Mouse (Mus musculus) CH12.LX (cell line): ENCODE results near the gene Cnnm2. TPM values are rescaled to one million over a fixed set of nuclear protein-coding genes. Genes with fewer than 3 reads are reported as not detected.

ENCODE experiments used
- DNase-seq: peaks from one replicate; pipeline ENCODE4 v3.0.0-alpha.2; 2013; ENCODE audit errors: extremely low read depth
- H3K27ac ChIP-seq: 2 replicates; pipeline ENCODE4 v1.5.1; 2012; ENCODE audit warnings: low read depth, mild to moderate bottlenecking, control low read depth, moderate library complexity; ENCODE audit not compliant: insufficient read depth
- H3K27me3 ChIP-seq: replicated peaks from 2 replicates; pipeline ENCODE3; 2012; ENCODE audit warnings: inconsistent platforms
- H3K36me3 ChIP-seq, 2 experiments: replicated peaks in 1 of 2; 2 replicates each; pipeline versions ENCODE3 to v1.6.1; 2012; ENCODE audit warnings: inconsistent platforms in 1 of 2, low read length in 1 of 2, mild to moderate bottlenecking in 1 of 2, mixed read lengths in 1 of 2, moderate library complexity in 1 of 2; ENCODE audit not compliant: control insufficient read depth in 1 of 2, insufficient read depth in 1 of 2
- H3K4me1 ChIP-seq, 2 experiments: 2 replicates each; pipeline ENCODE4 v1.6.1; 2012; ENCODE audit warnings: inconsistent platforms in 1 of 2, moderate library complexity in 1 of 2; ENCODE audit not compliant: insufficient read depth in 2 of 2, control insufficient read depth in 1 of 2
- H3K4me2 ChIP-seq: 2 replicates; pipeline ENCODE4 v1.6.1; 2012; ENCODE audit warnings: low read depth, mild to moderate bottlenecking, control low read depth; ENCODE audit not compliant: poor library complexity, insufficient read depth, severe bottlenecking
- H3K4me3 ChIP-seq, 3 experiments: fragments of 150-350 bp in 1 of 3; sonication (generic) in 1 of 3; replicated peaks in 1 of 3; 2 replicates each; pipeline versions ENCODE3 to v1.5.1; 2011 to 2012; ENCODE audit warnings: low read depth in 2 of 3, low read length in 2 of 3, mild to moderate bottlenecking in 2 of 3, moderate library complexity in 2 of 3, control low read depth in 1 of 3, improper control_type of control experiment in 1 of 3, inconsistent platforms in 1 of 3, mixed read lengths in 1 of 3; ENCODE audit not compliant: poor library complexity in 1 of 3
- H3K79me2 ChIP-seq: replicated peaks from 2 replicates; pipeline ENCODE4 v1.6.1; 2012; ENCODE audit warnings: mild to moderate bottlenecking, moderate library complexity; ENCODE audit not compliant: control insufficient read depth, poor library complexity, insufficient read depth, severe bottlenecking; ENCODE audit errors: extremely low read depth
- H3K9ac ChIP-seq: 2 replicates; pipeline ENCODE4 v1.6.1; 2012; ENCODE audit warnings: low read depth, mild to moderate bottlenecking, control low read depth, moderate library complexity; ENCODE audit not compliant: insufficient read depth
- H3K9me3 ChIP-seq: replicated peaks from 2 replicates; pipeline ENCODE3; 2012; ENCODE audit warnings: low read length, inconsistent platforms, mixed read lengths
- BHLHE40 ChIP-seq: IDR thresholded peaks from 2 replicates; pipeline ENCODE4 v1.6.1; 2011; ENCODE audit warnings: mild to moderate bottlenecking, low read depth, low read length, improper control_type of control experiment
- CTCF ChIP-seq, 2 experiments: IDR thresholded peaks in 1 of 2; conservative IDR thresholded peaks in 1 of 2; 2 replicates each; pipeline ENCODE4 v1.5.1; 2011 to 2012; ENCODE audit warnings: low read depth in 2 of 2, low read length in 2 of 2, improper control_type of control experiment in 1 of 2, inconsistent platforms in 1 of 2, mild to moderate bottlenecking in 1 of 2, moderate library complexity in 1 of 2
- E2F4 ChIP-seq: IDR thresholded peaks from 2 replicates; pipeline ENCODE4 v1.6.1; 2011; ENCODE audit warnings: low read depth, low read length, improper control_type of control experiment; ENCODE audit not compliant: insufficient replicate concordance
- ELF1 ChIP-seq: IDR thresholded peaks from 2 replicates; pipeline ENCODE4 v1.6.1; 2014; ENCODE audit warnings: low read depth, mild to moderate bottlenecking, inconsistent platforms, low read length, improper control_type of control experiment
- EP300 ChIP-seq: IDR thresholded peaks from 2 replicates; pipeline ENCODE4 v1.6.1; 2011; ENCODE audit warnings: low read length, improper control_type of control experiment
- JUN ChIP-seq: IDR thresholded peaks from 2 replicates; pipeline ENCODE4 v1.6.1; 2011; ENCODE audit warnings: low read depth, mild to moderate bottlenecking, low read length, improper control_type of control experiment, moderate library complexity; ENCODE audit not compliant: insufficient read depth
- KAT2A ChIP-seq: IDR thresholded peaks from 2 replicates; pipeline ENCODE4 v1.6.1; 2012; ENCODE audit warnings: low read length, improper control_type of control experiment, inconsistent platforms; ENCODE audit not compliant: insufficient replicate concordance
- MAFK ChIP-seq: IDR thresholded peaks from 2 replicates; pipeline ENCODE4 v1.6.1; 2011; ENCODE audit warnings: low read length, improper control_type of control experiment; ENCODE audit not compliant: insufficient replicate concordance
- MAX ChIP-seq: IDR thresholded peaks from 2 replicates; pipeline ENCODE4 v1.6.1; 2011; ENCODE audit warnings: low read length, improper control_type of control experiment
- NELFE ChIP-seq: IDR thresholded peaks from 2 replicates; pipeline ENCODE4 v1.6.1; 2011; ENCODE audit warnings: low read depth, low read length, improper control_type of control experiment
- NRF1 ChIP-seq: IDR thresholded peaks from 2 replicates; pipeline ENCODE4 v1.6.1; 2014; ENCODE audit warnings: low read depth, mild to moderate bottlenecking, inconsistent platforms, low read length, improper control_type of control experiment, moderate library complexity
- PAX5 ChIP-seq: IDR thresholded peaks from 2 replicates; pipeline ENCODE4 v1.6.1; 2012; ENCODE audit warnings: low read length, inconsistent platforms, mixed read lengths
- RAD21 ChIP-seq: IDR thresholded peaks from 2 replicates; pipeline ENCODE4 v1.6.1; 2011; ENCODE audit warnings: low read depth, mild to moderate bottlenecking, low read length, improper control_type of control experiment, moderate library complexity
- RCOR1 ChIP-seq: conservative IDR thresholded peaks from 2 replicates; pipeline ENCODE4 v1.6.1; 2012; ENCODE audit warnings: low read depth, mild to moderate bottlenecking, inconsistent platforms, low read length, improper control_type of control experiment
- SIN3A ChIP-seq: IDR thresholded peaks from 2 replicates; pipeline ENCODE4 v1.6.1; 2012; ENCODE audit warnings: low read length, improper control_type of control experiment, inconsistent platforms
- SMC3 ChIP-seq: IDR thresholded peaks from 2 replicates; pipeline ENCODE4 v1.6.1; 2011; ENCODE audit warnings: low read depth, low read length, improper control_type of control experiment
- USF1 ChIP-seq: IDR thresholded peaks from 2 replicates; pipeline ENCODE4 v1.6.1; 2014; ENCODE audit warnings: low read depth, mild to moderate bottlenecking, inconsistent platforms, low read length, improper control_type of control experiment
- ZMIZ1 ChIP-seq: IDR thresholded peaks from 2 replicates; pipeline ENCODE4 v1.6.1; 2012; ENCODE audit warnings: low read depth, mild to moderate bottlenecking, inconsistent platforms, low read length, improper control_type of control experiment
- ZNF384 ChIP-seq: IDR thresholded peaks from 2 replicates; pipeline ENCODE4 v1.6.1; 2012; ENCODE audit warnings: low read depth, low read length, improper control_type of control experiment, inconsistent platforms
- dilution Hi-C: fragments of 300-500 bp; cut with MboI; formaldehyde crosslinking; loops from 2 replicates; pipeline ENCODE4 v1.14.3; 2020; ENCODE audit warnings: low sequenced_read_pairs; ENCODE audit not compliant: extremely low pct_unique_long_range_greater_than_20kb, extremely low pct_ligation_motif_present
- in situ Hi-C: fragments of 300-500 bp; cut with MboI; formaldehyde crosslinking; loops from 3 replicates; pipeline ENCODE4 v1.14.3; 2019; ENCODE audit warnings: low sequenced_read_pairs, low pct_ligation_motif_present, low pct_unique_long_range_greater_than_20kb, mixed read lengths
- polyA plus RNA-seq: library from polyadenylated mRNA; unstranded; fragments of >175 nt; gene quantifications from 2 replicates; pipeline ENCODE4 v1.2.1, GENCODE M21; 2012; ENCODE audit warnings: low read depth; ENCODE audit not compliant: insufficient read length
- total RNA-seq, 2 experiments: library from RNA; depleted of rRNA; stranded (reverse); fragments of 300-350 nt in 1 of 2; fragments of >200 nt in 1 of 2; gene quantifications; 2 replicates each; pipeline ENCODE4 v1.2.3; 2012 to 2014

Cnnm2 gene
- total and polyA plus RNA-seq, 3 experiments: 1.8 to 3.7 (median 2.6) TPM

DNA sequence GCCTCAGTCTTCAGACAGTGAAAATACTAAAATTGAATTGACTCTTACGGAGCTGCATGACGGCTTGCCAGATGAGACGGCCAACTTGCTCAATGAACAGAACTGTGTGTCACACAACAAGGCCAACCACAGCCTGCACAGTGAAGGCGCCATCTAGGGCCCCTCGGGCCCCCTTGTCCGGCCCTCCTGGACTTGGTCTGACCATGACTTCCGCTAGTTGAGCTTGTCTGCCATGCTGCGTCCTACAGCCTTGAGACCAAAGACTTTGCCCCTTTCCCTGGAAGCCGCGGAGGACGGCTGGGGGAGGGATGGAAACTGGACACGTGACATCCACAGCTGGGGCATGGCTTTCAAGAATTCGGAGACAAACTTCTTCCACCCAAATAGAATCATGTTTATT, 116.5 kb downstream of the Cnnm2 start:
- TF ChIP-seq NRF1 (no peak), E2F4 (no peak), EP300 (no peak), KAT2A (no peak), NELFE (no peak), ZNF384 (no peak), ELF1 (no peak), ZMIZ1 (no peak), RCOR1 (no peak), JUN (no peak), SIN3A (no peak), PAX5 (no peak), SMC3 (no peak), RAD21 (no peak), MAX (no peak), CTCF (conservative IDR thresholded peaks at IDR 0.05 in 1 of 2, IDR thresholded peaks at IDR 0.05 in 1 of 2; ENCODE audit: low read depth in 2 of 2, low read length in 2 of 2) (no peak), USF1 (no peak)
- dilution Hi-C loops: no loop called here
- H3K9ac ChIP-seq: no peak overlapping the region

DNA sequence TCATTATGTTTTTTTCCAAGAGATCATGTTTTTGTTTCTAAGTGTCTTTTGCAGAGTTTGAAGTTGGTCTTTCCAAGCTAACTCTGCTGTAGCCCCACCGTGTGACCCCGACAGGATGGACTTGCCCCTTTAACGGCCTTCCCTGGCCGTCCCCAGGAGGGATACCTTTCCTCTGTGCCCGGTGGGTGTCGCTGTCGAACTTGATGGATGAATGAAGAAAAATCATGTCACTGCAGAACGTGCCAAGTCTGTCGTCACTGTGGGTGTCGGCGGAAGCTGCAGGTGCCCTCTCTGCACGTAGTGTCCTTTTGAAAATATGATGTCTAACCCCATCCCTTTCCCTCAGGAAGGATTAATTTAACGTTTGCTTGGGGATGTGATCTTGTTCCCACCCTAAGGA, 117.0 kb downstream of the Cnnm2 start:
- TF ChIP-seq BHLHE40 (peak; percentile 93), CTCF (conservative IDR thresholded peaks at IDR 0.05 in 1 of 2, IDR thresholded peaks at IDR 0.05 in 1 of 2; ENCODE audit: low read depth in 2 of 2, low read length in 2 of 2) (peak in 1 of 2 experiments; percentile 74; a peak in 2 of 4 replicates), RAD21 (peak; percentile 57), MAFK (no peak), SMC3 (peak; percentile 78), EP300 (no peak)
- Histone ChIP-seq H3K4me3 (no peak overlapping the region), H3K27me3 (no peaks in the 10 kb centered on the region), H3K27ac (no peak overlapping the region), H3K79me2 (no peaks in the 10 kb centered on the region), H3K4me2 (no peak overlapping the region), H3K9ac (no peak overlapping the region), H3K4me1 (no peaks in the 10 kb centered on the region), H3K36me3 (peaks cover 4 to 36% of the 10 kb centered on the region in 2 experiments), H3K9me3 (no peaks in the 10 kb centered on the region)
- peak; percentile 31 for DNase-seq
- dilution Hi-C loops: no loop called here
- in situ Hi-C loops: loop anchor here (10.0 kb wide), 1 partner anchor 204 kb away; the partner anchor contains the start of gene Cyp17a1

More for the DNA sequence above, 116.5 kb downstream of the Cnnm2 start:
- Histone ChIP-seq H3K27me3 (no peaks in the 10 kb centered on the region), H3K36me3 (peaks cover 1 to 33% of the 10 kb centered on the region in 2 experiments), H3K27ac (no peak overlapping the region), H3K4me2 (no peak overlapping the region), H3K9me3 (no peaks in the 10 kb centered on the region), H3K4me3 (no peak overlapping the region), H3K4me1 (no peaks in the 10 kb centered on the region), H3K79me2 (no peaks in the 10 kb centered on the region)
- DNase-seq: no peak
- in situ Hi-C loops: loop anchor here (10.0 kb wide), 1 partner anchor 203 kb away; the partner anchor contains the start of gene Cyp17a1
